Mouse (Mus musculus) WW6 (cell line): Measurements from ENCODE around the gene Fkbp5.
"Not testable (repeated sequence)": the region's sequence is repeated elsewhere in the genome, so short reads cannot be mapped to it uniquely, and the experiment has no call there.

ENCODE experiments used
- DNase-seq: peaks from one replicate; pipeline ENCODE4 v3.0.0-alpha.2; 2013; ENCODE audit warnings: low read depth, low spot score

Gene Fkbp5

GRCm38 (mm10) chr17:28419636-28420035, 97.7 kb downstream of the Fkbp5 start:
- no peak for DNase-seq

- no peak for DNase-seq
These were observed 98.4 kb downstream of the Fkbp5 start for GRCm38 (mm10) chr17:28418954-28419353.

GRCm38 (mm10) chr17:28418481-28418880, 98.8 kb downstream of the Fkbp5 start:
- not testable (repeated sequence) for DNase-seq

GRCm38 (mm10) chr17:28417771-28418170, 99.6 kb downstream of the Fkbp5 start:
- no peak for DNase-seq

- DNase-seq = no peak
These were observed 102.1 kb downstream of the Fkbp5 start for GRCm38 (mm10) chr17:28415271-28415670.

- no peak for DNase-seq
These were observed 105.9 kb downstream of the Fkbp5 start for GRCm38 (mm10) chr17:28411381-28411960.

GRCm38 (mm10) chr17:28410731-28411130, 106.6 kb downstream of the Fkbp5 start:
- DNase-seq = no peak

- DNase-seq = no peak
These were observed 108.9 kb downstream of the Fkbp5 start for GRCm38 (mm10) chr17:28408251-28408918.

GRCm38 (mm10) chr17:28407418-28408250, 109.7 kb downstream of the Fkbp5 start:
- no peak for DNase-seq

GRCm38 (mm10) chr17:28406471-28406870, 110.9 kb downstream of the Fkbp5 start:
- DNase-seq = no peak

- DNase-seq = not testable (repeated sequence)
These were observed 112.6 kb downstream of the Fkbp5 start for GRCm38 (mm10) chr17:28404745-28405144.

- DNase-seq = no peak
These were observed 113.0 kb downstream of the Fkbp5 start for GRCm38 (mm10) chr17:28404301-28404700.

GRCm38 (mm10) chr17:28394994-28395393, 122.3 kb downstream of the Fkbp5 start:
- no peak for DNase-seq

GRCm38 (mm10) chr17:28394051-28394765, 123.1 kb downstream of the Fkbp5 start:
- no peak for DNase-seq

GRCm38 (mm10) chr17:28391568-28392432, 125.5 kb downstream of the Fkbp5 start:
- DNase-seq = no peak

GRCm38 (mm10) chr17:28388534-28388933, 128.8 kb downstream of the Fkbp5 start:
- no peak for DNase-seq

GRCm38 (mm10) chr17:28386150-28386905, 131.0 kb downstream of the Fkbp5 start:
- DNase-seq = peak; percentile 85

- no peak for DNase-seq
These were observed 133.0 kb downstream of the Fkbp5 start for GRCm38 (mm10) chr17:28384298-28384697.

- DNase-seq = no peak
These were observed 137.1 kb downstream of the Fkbp5 start for GRCm38 (mm10) chr17:28380255-28380654.

GRCm38 (mm10) chr17:28375592-28376061, 141.7 kb downstream of the Fkbp5 start:
- DNase-seq = no peak
